Mouse (Mus musculus): Measurements from ENCODE around the gene Eif5b. TPM values are rescaled to one million over a fixed set of nuclear protein-coding genes. Genes with fewer than 3 reads are reported as not detected.
"Not testable (repeated sequence)": the region's sequence is repeated elsewhere in the genome, so short reads cannot be mapped to it uniquely, and the experiment has no call there.

Gene Eif5b
- polyA plus RNA-seq, 1 experiment from 2014 or later, result 16.5 TPM

DNA sequence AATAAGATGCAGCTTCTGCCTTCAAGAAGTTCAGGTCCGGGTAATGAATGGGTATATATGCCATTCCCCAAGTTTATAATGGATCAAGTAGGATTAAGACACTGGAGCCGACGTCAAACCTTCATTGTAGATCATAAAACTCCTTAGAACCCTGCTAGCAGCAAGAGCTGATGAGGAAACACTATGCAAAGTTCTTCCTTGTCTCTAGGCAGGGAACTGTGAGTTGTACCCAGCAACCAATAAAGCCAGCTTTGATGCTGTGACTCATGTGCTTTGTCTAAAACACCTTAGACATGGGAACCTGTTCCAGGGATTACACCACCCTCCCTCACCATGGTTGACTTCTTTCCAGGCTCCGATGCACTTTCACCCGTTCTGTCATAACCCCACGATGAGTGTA, 29.1 kb upstream of the Eif5b start:
- Histone ChIP-seq H3K9me3 (replicated peaks; ENCODE audit: control insufficient read depth, low read length) (no peaks in the 10 kb centered on the region), H3K27ac (ENCODE audit: low read length) (no peak overlapping the region), H3K4me2 (ENCODE audit: low read depth, low read length) (no peak overlapping the region), H3K9ac (ENCODE audit: low read length) (no peak overlapping the region), H3K4me3 (ENCODE audit: low read length) (no peak overlapping the region), H3K36me3 (ENCODE audit: control insufficient read depth, insufficient read depth) (no peaks in the 10 kb centered on the region), H3K4me1 (ENCODE audit: control insufficient read depth, insufficient read depth, low read length) (no peaks in the 10 kb centered on the region), H3K27me3 (ENCODE audit: control insufficient read depth, insufficient read depth, low read length) (no peaks in the 10 kb centered on the region)
- WGBS, result 81% methylated on average over 6 of the region's 6 CpGs
- ATAC-seq (replicated peaks; ENCODE audit: extremely low read depth, insufficient read depth, low FRiP score), result no peak

GRCm38 (mm10) chr1:37971520-37971919, 26.3 kb upstream of the Eif5b start:
- no peak for ATAC-seq (replicated peaks; ENCODE audit: extremely low read depth, insufficient read depth, low FRiP score)
- H3K4me3 ChIP-seq (ENCODE audit: low read length), result no peak overlapping the region
- 33% methylated on average over 4 of the region's 4 CpGs for WGBS
- no peaks in the 10 kb centered on the region for H3K9me3 ChIP-seq (replicated peaks; ENCODE audit: control insufficient read depth, low read length)
- no peak overlapping the region for H3K27ac ChIP-seq (ENCODE audit: low read length)
- no peak overlapping the region for H3K9ac ChIP-seq (ENCODE audit: low read length)
- no peaks in the 10 kb centered on the region for H3K36me3 ChIP-seq (ENCODE audit: control insufficient read depth, insufficient read depth)
- no peak overlapping the region for H3K4me2 ChIP-seq (ENCODE audit: low read depth, low read length)
- no peaks in the 10 kb centered on the region for H3K4me1 ChIP-seq (ENCODE audit: control insufficient read depth, insufficient read depth, low read length)
- no peaks in the 10 kb centered on the region for H3K27me3 ChIP-seq (ENCODE audit: control insufficient read depth, insufficient read depth, low read length)

- WGBS, result 68% methylated on average over 9 of the region's 9 CpGs
- H3K27me3 ChIP-seq (ENCODE audit: control insufficient read depth, insufficient read depth, low read length); ATAC-seq (replicated peaks; ENCODE audit: extremely low read depth, insufficient read depth, low FRiP score): not testable (repeated sequence)
Measured at GRCm38 (mm10) chr1:37976666-37977065, 21.1 kb upstream of the Eif5b start.

GRCm38 (mm10) chr1:37977303-37977702, 20.5 kb upstream of the Eif5b start:
- Histone ChIP-seq H3K9ac (ENCODE audit: low read length) (no peak overlapping the region), H3K4me3 (ENCODE audit: low read length) (no peak overlapping the region), H3K27me3 (ENCODE audit: control insufficient read depth, insufficient read depth, low read length) (no peaks in the 10 kb centered on the region), H3K4me2 (ENCODE audit: low read depth, low read length) (no peak overlapping the region), H3K27ac (ENCODE audit: low read length) (no peak overlapping the region), H3K4me1 (ENCODE audit: control insufficient read depth, insufficient read depth, low read length) (no peaks in the 10 kb centered on the region), H3K9me3 (replicated peaks; ENCODE audit: control insufficient read depth, low read length) (no peaks in the 10 kb centered on the region), H3K36me3 (ENCODE audit: control insufficient read depth, insufficient read depth) (no peaks in the 10 kb centered on the region)
- 88% methylated on average over 7 of the region's 7 CpGs for WGBS
- ATAC-seq (replicated peaks; ENCODE audit: extremely low read depth, insufficient read depth, low FRiP score), result no peak

More at GRCm38 (mm10) chr1:37976666-37977065, 21.1 kb upstream of the Eif5b start:
- not testable (repeated sequence) for H3K36me3 ChIP-seq (ENCODE audit: control insufficient read depth, insufficient read depth); H3K4me1 ChIP-seq (ENCODE audit: control insufficient read depth, insufficient read depth, low read length); H3K9ac ChIP-seq (ENCODE audit: low read length); H3K4me3 ChIP-seq (ENCODE audit: low read length); H3K4me2 ChIP-seq (ENCODE audit: low read depth, low read length); H3K27ac ChIP-seq (ENCODE audit: low read length); H3K9me3 ChIP-seq (replicated peaks; ENCODE audit: control insufficient read depth, low read length)

GRCm38 (mm10) chr1:37984326-37984725, 13.5 kb upstream of the Eif5b start:
- H3K27me3 ChIP-seq (ENCODE audit: control insufficient read depth, insufficient read depth, low read length), result no peaks in the 10 kb centered on the region
- H3K9me3 ChIP-seq (replicated peaks; ENCODE audit: control insufficient read depth, low read length), result no peaks in the 10 kb centered on the region
- 97% methylated on average over 1 of the region's 1 CpGs for whole genome bisulfite sequencing
- H3K4me3 ChIP-seq (ENCODE audit: low read length), result no peak overlapping the region
- ATAC-seq (replicated peaks; ENCODE audit: extremely low read depth, insufficient read depth, low FRiP score), result no peak
- no peak overlapping the region for H3K4me2 ChIP-seq (ENCODE audit: low read depth, low read length)
- H3K4me1 ChIP-seq (ENCODE audit: control insufficient read depth, insufficient read depth, low read length), result no peaks in the 10 kb centered on the region
- H3K27ac ChIP-seq (ENCODE audit: low read length), result no peak overlapping the region
- H3K9ac ChIP-seq (ENCODE audit: low read length), result no peak overlapping the region
- H3K36me3 ChIP-seq (ENCODE audit: control insufficient read depth, insufficient read depth), result peaks cover 29% of the 10 kb centered on the region

- Histone ChIP-seq H3K4me1 (ENCODE audit: control insufficient read depth, insufficient read depth, low read length) (no peaks in the 10 kb centered on the region), H3K9me3 (replicated peaks; ENCODE audit: control insufficient read depth, low read length) (no peaks in the 10 kb centered on the region), H3K9ac (ENCODE audit: low read length) (no peak overlapping the region), H3K27ac (ENCODE audit: low read length) (no peak overlapping the region), H3K4me3 (ENCODE audit: low read length) (no peak overlapping the region), H3K27me3 (ENCODE audit: control insufficient read depth, insufficient read depth, low read length) (no peaks in the 10 kb centered on the region), H3K36me3 (ENCODE audit: control insufficient read depth, insufficient read depth) (peaks cover 42% of the 10 kb centered on the region), H3K4me2 (ENCODE audit: low read depth, low read length) (no peak overlapping the region)
- WGBS, result 75% methylated on average over 9 of the region's 9 CpGs
- no peak for ATAC-seq (replicated peaks; ENCODE audit: extremely low read depth, insufficient read depth, low FRiP score)
Measured at GRCm38 (mm10) chr1:37985764-37986323, 12.0 kb upstream of the Eif5b start.

DNA sequence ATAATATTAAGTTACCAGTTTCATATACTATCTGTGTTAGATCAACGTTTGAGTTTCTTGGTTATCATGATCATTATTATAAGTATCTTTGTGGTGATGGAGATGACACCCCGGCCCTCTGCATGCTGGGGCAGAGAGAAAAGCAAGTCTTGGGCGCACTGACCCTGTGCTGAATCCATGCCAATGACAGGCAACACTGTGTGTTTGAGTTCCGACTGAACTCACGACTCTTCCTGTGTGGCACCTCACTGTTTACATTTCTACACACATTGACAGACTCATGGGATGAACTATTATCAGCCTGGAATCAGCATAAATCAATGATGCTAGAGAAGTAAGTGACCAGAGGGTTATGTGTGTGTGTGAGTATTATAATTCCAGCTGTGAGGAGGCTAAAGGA, 10.0 kb upstream of the Eif5b start:
- Histone ChIP-seq H3K9me3 (replicated peaks; ENCODE audit: control insufficient read depth, low read length) (no peaks in the 10 kb centered on the region), H3K27ac (ENCODE audit: low read length) (no peak overlapping the region), H3K4me2 (ENCODE audit: low read depth, low read length) (no peak overlapping the region), H3K4me3 (ENCODE audit: low read length) (no peak overlapping the region), H3K27me3 (ENCODE audit: control insufficient read depth, insufficient read depth, low read length) (no peaks in the 10 kb centered on the region), H3K4me1 (ENCODE audit: control insufficient read depth, insufficient read depth, low read length) (no peaks in the 10 kb centered on the region), H3K9ac (ENCODE audit: low read length) (no peak overlapping the region), H3K36me3 (ENCODE audit: control insufficient read depth, insufficient read depth) (peaks cover 53% of the 10 kb centered on the region)
- 85% methylated on average over 5 of the region's 5 CpGs for WGBS
- no peak for ATAC-seq (replicated peaks; ENCODE audit: extremely low read depth, insufficient read depth, low FRiP score)

DNA sequence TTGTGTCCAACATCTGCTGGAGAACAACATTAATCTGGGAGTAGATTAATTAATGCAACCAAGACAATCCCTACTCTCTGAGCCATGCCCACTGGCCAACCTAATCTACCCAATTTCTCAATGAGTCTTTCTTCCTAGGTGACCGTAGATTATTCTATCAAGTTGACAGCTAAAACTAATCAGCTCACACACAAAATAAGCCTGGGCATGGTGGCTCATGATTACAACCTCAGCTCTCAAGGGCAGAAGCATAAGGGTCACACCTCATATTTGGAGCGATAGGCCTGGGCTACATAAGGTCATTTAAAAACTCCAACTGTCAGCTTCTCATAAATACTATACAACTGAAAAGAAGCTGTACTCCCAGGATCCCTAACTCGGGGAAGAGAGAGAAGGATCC, 1.6 kb upstream of the Eif5b start:
- Histone ChIP-seq H3K27ac (ENCODE audit: low read length) (peak overlapping the region; percentile 94), H3K9ac (ENCODE audit: low read length) (peak overlapping the region; percentile 94), H3K27me3 (ENCODE audit: control insufficient read depth, insufficient read depth, low read length) (no peaks in the 10 kb centered on the region), H3K4me2 (ENCODE audit: low read depth, low read length) (peak overlapping the region; percentile 94), H3K36me3 (ENCODE audit: control insufficient read depth, insufficient read depth) (peaks cover 29% of the 10 kb centered on the region), H3K9me3 (replicated peaks; ENCODE audit: control insufficient read depth, low read length) (no peaks in the 10 kb centered on the region), H3K4me3 (ENCODE audit: low read length) (peak overlapping the region; percentile 86), H3K4me1 (ENCODE audit: control insufficient read depth, insufficient read depth, low read length) (peaks cover 15% of the 10 kb centered on the region)
- 34% methylated on average over 3 of the region's 3 CpGs for WGBS
- no peak for ATAC-seq (replicated peaks; ENCODE audit: extremely low read depth, insufficient read depth, low FRiP score)

DNA sequence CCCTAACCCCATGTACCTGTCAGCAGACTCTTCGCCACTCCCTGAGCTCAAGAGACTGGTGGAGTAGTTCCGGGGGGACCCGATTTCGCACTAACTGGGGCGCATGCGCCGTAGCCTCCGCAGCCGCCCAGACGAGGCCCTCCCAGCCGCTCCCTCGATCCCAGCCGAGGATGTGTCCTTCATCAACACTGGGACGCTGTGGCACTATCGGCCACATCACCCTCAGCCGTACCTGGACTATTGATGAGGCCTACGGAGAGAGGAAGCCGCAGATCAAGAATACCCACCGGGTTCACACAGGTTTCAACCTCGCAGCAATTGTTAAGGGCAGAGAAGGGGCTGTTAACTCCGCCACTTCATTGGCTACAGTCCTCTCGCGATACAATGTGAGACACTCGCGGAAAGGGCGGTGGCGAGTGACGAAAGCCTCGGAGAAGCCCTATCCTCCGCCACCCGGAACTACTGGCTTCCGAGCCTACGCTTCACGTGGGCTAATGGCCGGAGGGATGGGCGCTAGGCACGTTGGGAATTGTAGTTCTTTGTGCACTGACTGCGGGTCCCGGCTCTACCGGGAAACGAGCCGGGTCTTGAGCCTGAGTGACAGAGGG, 829 bp upstream of the Eif5b start:
- Histone ChIP-seq H3K4me3 (ENCODE audit: low read length) (peak overlapping the region; percentile 86), H3K27ac (ENCODE audit: low read length) (peak overlapping the region; percentile 94), H3K27me3 (ENCODE audit: control insufficient read depth, insufficient read depth, low read length) (no peaks in the 10 kb centered on the region), H3K9ac (ENCODE audit: low read length) (peak overlapping the region; percentile 94), H3K36me3 (ENCODE audit: control insufficient read depth, insufficient read depth) (peaks cover 24% of the 10 kb centered on the region), H3K9me3 (replicated peaks; ENCODE audit: control insufficient read depth, low read length) (no peaks in the 10 kb centered on the region), H3K4me1 (ENCODE audit: control insufficient read depth, insufficient read depth, low read length) (peaks cover 15% of the 10 kb centered on the region), H3K4me2 (ENCODE audit: low read depth, low read length) (peak overlapping the region; percentile 94)
- peak; percentile 95 for ATAC-seq (replicated peaks; ENCODE audit: extremely low read depth, insufficient read depth, low FRiP score)
- under 1% methylated on average over 42 of the region's 42 CpGs for WGBS

Measured in heart, embryonic 16.5 days (tissue).